Mouse (Mus musculus) hindbrain, embryonic 15.5 days (tissue): ENCODE data around the gene P2ry2. TPM values are rescaled to one million over a fixed set of nuclear protein-coding genes. Genes with fewer than 3 reads are reported as not detected.

ENCODE experiments used
- ATAC-seq: fragments of 200-750 bp; cut with Nextera tagmentation; 2 replicates; pipeline ENCODE4 v1.8.0; 2017; ENCODE audit warnings: low read depth, moderate number of reproducible peaks, moderate TSS enrichment; ENCODE audit not compliant: low FRiP score
- H3K27ac ChIP-seq: fragments of 300-500 bp; sonication (generic); replicated peaks from 2 replicates; pipeline ENCODE4 v1.5.1; 2015; ENCODE audit warnings: mild to moderate bottlenecking, inconsistent platforms
- H3K27me3 ChIP-seq: fragments of 300-500 bp; sonication (generic); 2 replicates; pipeline ENCODE4 v1.6.1; 2015; ENCODE audit warnings: control low read depth, inconsistent platforms
- H3K36me3 ChIP-seq: fragments of 300-500 bp; sonication (generic); 2 replicates; pipeline ENCODE4 v1.6.1; 2015; ENCODE audit warnings: control low read depth, inconsistent platforms
- H3K4me1 ChIP-seq: fragments of 300-500 bp; sonication (generic); replicated peaks from 2 replicates; pipeline ENCODE4 v1.6.1; 2015; ENCODE audit warnings: control low read depth, inconsistent platforms
- H3K4me2 ChIP-seq: fragments of 300-500 bp; sonication (generic); 2 replicates; pipeline ENCODE4 v1.6.1; 2015; ENCODE audit warnings: moderate library complexity, mild to moderate bottlenecking, inconsistent platforms
- H3K4me3 ChIP-seq: fragments of 300-500 bp; sonication (generic); 2 replicates; pipeline ENCODE4 v1.5.1; 2015; ENCODE audit warnings: mild to moderate bottlenecking, inconsistent platforms
- H3K9ac ChIP-seq: fragments of 300-500 bp; sonication (generic); 2 replicates; pipeline ENCODE4 v1.6.1; 2015; ENCODE audit warnings: inconsistent platforms
- H3K9me3 ChIP-seq: fragments of 300-500 bp; sonication (generic); 2 replicates; pipeline ENCODE4 v1.6.1; 2016; ENCODE audit warnings: control low read depth, inconsistent platforms
- WGBS: fragments of 180-500 bp; shearing (Covaris S2); methylation state at CpG from one replicate; pipeline ENCODE4 v1.1.7; 2015; 5-methylcytosine and 5-hydroxymethylcytosine counted together
- polyA plus RNA-seq: library from polyadenylated mRNA; unstranded; fragments of >200 nt; fragmentation: Nextera tagmentation; extraction: Ambion mirVana; gene quantifications from 2 replicates; pipeline ENCODE4 v1.2.1, GENCODE M21; 2015

Gene P2ry2
- polyA plus RNA-seq = 0.39 and 0.54 TPM in 2 replicates

DNA sequence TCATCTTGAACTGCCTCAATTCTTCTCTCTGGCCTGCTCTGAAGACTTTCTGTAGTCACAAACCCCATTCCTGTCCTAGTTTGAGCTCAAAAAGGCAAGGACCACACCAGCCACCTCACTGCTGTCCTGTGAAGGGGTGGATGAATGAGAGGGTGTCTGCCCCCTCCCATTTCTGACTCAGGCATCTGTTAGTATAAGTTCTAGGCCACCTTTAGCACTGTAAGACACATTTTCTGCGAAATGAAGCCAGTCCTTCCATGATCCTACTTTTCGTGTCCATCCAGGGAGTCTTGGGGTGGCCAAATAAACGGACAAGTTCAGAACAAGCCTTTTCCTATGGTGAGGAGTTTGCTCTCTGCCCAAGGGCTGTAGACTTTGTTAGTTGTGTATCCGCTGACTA lies at the start of gene P2ry2:
TSS of gene P2ry2 (minus strand) at position 326 of the 400 bp plus-strand sequence.
- H3K4me2 ChIP-seq = peak within 1 kb of the TSS; percentile 96
- peak within 1 kb of the TSS; percentile 46 for H3K4me3 ChIP-seq
- WGBS = 72% methylated on average over 4 of the region's 4 CpGs
- H3K4me1 ChIP-seq = peaks cover 21% of the 10 kb centered on the region
- no peak within 1 kb of the TSS for H3K27ac ChIP-seq
- H3K9ac ChIP-seq = peak within 1 kb of the TSS; percentile 39
- peaks cover 42% of the 10 kb centered on the region for H3K27me3 ChIP-seq
- H3K9me3 ChIP-seq = no peaks in the 10 kb centered on the region
- ATAC-seq = no peak
- H3K36me3 ChIP-seq = no peaks in the 10 kb centered on the region

DNA sequence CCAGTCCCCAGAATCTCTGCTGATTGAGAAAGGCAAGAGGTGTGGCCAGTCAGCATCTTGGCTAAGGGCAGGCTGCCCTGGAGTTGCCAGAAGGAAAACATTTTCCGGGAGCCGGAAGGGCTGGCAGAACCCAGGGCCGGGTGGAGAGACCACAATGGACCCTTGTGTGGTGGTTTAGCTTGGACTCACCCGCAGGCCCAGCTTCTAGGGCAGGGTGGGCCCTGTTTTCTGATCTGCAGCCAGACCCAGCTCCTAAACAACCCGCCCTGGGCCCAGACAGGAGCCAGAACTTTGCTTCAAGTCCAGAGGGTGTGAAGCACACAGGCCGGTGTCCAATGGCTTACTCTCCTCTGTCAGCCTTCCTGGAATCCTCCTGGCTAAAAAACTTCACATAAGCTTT lies 49.6 kb upstream of the P2ry2 start:
- Histone ChIP-seq H3K27ac (no peak overlapping the region), H3K4me2 (no peak overlapping the region), H3K36me3 (no peaks in the 10 kb centered on the region), H3K4me3 (no peak overlapping the region), H3K4me1 (no peaks in the 10 kb centered on the region), H3K9me3 (no peaks in the 10 kb centered on the region), H3K27me3 (no peaks in the 10 kb centered on the region), H3K9ac (no peak overlapping the region)
- ATAC-seq = peak; percentile 61
- WGBS = 87% methylated on average over 6 of the region's 6 CpGs

DNA sequence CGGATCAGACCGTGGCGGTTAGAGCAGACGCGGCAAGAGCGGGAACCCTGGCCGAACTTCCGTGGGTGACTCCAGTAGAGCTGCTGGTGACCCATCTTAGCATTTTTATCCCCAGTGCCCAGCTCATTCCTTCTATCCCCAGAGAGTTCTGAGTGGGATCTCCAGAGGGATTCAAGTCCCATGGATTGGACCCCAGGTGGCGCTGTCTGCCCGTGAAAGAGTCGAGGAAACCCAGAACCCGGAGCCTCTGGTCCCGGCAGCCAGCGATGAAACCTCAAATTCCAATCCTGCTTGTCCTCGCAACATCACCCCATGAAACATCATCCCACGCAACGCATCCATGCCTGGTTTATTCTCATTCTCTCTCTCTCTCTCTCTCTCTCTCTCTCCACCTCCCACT lies 48.7 kb upstream of the P2ry2 start:
- Histone ChIP-seq H3K9ac (no peak overlapping the region), H3K4me2 (peak overlapping the region; percentile 44)
- 8% methylated on average over 17 of the region's 17 CpGs for WGBS

DNA sequence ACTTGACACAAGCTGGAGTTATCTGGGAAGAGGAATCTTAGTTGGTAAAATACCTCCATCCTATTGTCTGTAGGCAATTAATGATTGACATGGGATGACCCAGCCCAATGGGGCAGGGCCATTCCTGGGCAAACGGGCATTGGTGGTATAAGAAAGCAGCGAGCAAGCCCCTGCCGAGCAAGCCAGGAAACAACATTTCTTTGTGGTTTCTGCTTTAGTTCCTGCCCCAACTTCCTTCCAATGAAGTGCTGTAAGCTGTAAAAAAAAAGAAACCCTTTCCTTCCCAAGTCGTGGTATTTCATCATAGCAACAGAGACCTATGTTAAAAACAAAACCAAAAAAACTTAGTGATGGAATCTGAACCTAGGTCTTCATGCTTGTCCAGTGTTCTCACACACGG lies 47.8 kb upstream of the P2ry2 start:
- no peak overlapping the region for H3K9ac ChIP-seq
- no peaks in the 10 kb centered on the region for H3K9me3 ChIP-seq
- no peaks in the 10 kb centered on the region for H3K27me3 ChIP-seq
- no peaks in the 10 kb centered on the region for H3K36me3 ChIP-seq
- no peak overlapping the region for H3K27ac ChIP-seq
- no peaks in the 10 kb centered on the region for H3K4me1 ChIP-seq
- no peak for ATAC-seq
- H3K4me3 ChIP-seq = no peak overlapping the region
- 60% methylated on average over 5 of the region's 5 CpGs for WGBS
- no peak overlapping the region for H3K4me2 ChIP-seq

More for the DNA sequence above, 48.7 kb upstream of the P2ry2 start:
- Histone ChIP-seq H3K4me3 (no peak overlapping the region), H3K36me3 (no peaks in the 10 kb centered on the region), H3K27ac (no peak overlapping the region), H3K4me1 (no peaks in the 10 kb centered on the region), H3K9me3 (no peaks in the 10 kb centered on the region), H3K27me3 (no peaks in the 10 kb centered on the region)
- peak; percentile 71; the same call in 1 of the 2 replicates for ATAC-seq

DNA sequence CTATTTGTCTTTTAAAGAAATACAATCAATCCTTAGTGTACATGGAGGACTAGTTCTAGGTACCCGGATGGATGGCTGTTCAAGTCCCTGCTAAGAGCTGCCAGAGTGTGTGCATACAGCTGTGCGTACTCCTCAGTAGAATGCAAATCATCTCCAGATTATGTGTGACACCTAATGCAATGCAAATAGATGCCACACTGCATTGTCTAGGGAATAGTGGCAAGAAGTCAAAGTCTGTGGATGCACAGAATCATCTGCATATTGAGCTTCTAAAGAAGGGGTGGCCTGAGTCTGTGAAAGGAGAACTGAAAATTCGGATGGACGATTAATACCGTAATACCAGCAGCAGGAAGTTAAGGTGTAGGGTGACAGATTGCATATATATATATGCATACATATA lies 46.5 kb upstream of the P2ry2 start:
- no peak for ATAC-seq
- no peaks in the 10 kb centered on the region for H3K4me1 ChIP-seq
- no peak overlapping the region for H3K9ac ChIP-seq
- H3K4me2 ChIP-seq = no peak overlapping the region
- no peaks in the 10 kb centered on the region for H3K36me3 ChIP-seq
- 60% methylated on average over 5 of the region's 5 CpGs for WGBS
- H3K27me3 ChIP-seq = no peaks in the 10 kb centered on the region
- H3K27ac ChIP-seq = no peak overlapping the region
- H3K4me3 ChIP-seq = no peak overlapping the region
- no peaks in the 10 kb centered on the region for H3K9me3 ChIP-seq

- Histone ChIP-seq H3K4me3 (no peak overlapping the region), H3K4me1 (no peaks in the 10 kb centered on the region), H3K9ac (no peak overlapping the region), H3K9me3 (no peaks in the 10 kb centered on the region), H3K27ac (no peak overlapping the region), H3K4me2 (no peak overlapping the region), H3K27me3 (no peaks in the 10 kb centered on the region), H3K36me3 (no peaks in the 10 kb centered on the region)
- WGBS = 54% methylated on average over 4 of the region's 4 CpGs
- ATAC-seq = no peak
These were observed 44.6 kb upstream of the P2ry2 start for GRCm38 (mm10) chr7:101057309-101057708.

- no peaks in the 10 kb centered on the region for H3K36me3 ChIP-seq
- WGBS = 62% methylated on average over 2 of the region's 2 CpGs
These were observed 40.5 kb upstream of the P2ry2 start for GRCm38 (mm10) chr7:101053136-101053535.

DNA sequence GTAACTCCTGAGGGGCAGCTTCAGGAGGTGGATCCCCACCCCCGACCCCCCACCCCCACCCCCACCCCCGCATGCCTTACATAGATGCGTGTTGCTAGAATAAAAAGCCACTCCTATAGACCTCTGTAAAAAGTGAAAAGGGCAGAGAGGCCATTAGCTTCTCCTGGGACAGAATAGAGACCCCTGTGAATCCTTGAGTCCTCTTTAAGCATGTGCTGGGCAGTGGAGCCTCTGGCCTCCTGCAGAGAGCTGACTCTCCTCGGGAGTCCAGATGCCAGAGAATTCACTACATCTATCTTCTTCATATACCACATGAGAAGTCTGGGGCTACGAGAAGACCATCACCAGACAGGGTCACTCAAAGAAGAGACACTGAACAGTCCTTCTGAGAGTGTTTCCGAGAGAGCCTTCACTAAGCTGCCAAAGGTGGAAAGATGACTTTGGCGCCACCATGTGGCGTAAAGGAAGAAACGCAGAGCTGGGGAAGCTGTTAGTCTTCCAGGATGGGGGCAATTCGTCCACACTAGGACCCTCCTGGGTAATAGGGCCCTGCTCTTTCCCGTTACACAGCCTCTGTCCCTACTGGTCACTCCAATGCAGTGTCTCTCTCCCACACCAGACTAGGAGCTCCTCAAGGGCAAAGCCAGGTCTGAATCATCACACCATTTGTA lies 39.0 kb upstream of the P2ry2 start:
- ATAC-seq = peak; percentile 67
- H3K4me3 ChIP-seq = no peak overlapping the region
- no peaks in the 10 kb centered on the region for H3K27me3 ChIP-seq
- peaks cover 4% of the 10 kb centered on the region; the same call in 1 of the 2 replicates for H3K4me1 ChIP-seq
- 0 out of 2 replicates have a peak overlapping the region, but pooled peaks have one; percentile 23 for H3K9ac ChIP-seq
- no peaks in the 10 kb centered on the region for H3K9me3 ChIP-seq
- H3K4me2 ChIP-seq = no peak overlapping the region
- H3K36me3 ChIP-seq = no peaks in the 10 kb centered on the region
- H3K27ac ChIP-seq = no peak overlapping the region
- WGBS = 19% methylated on average over 11 of the region's 11 CpGs

More at GRCm38 (mm10) chr7:101053136-101053535, 40.5 kb upstream of the P2ry2 start:
- H3K4me2 ChIP-seq = no peak overlapping the region
- no peaks in the 10 kb centered on the region for H3K9me3 ChIP-seq
- ATAC-seq = no peak
- H3K27ac ChIP-seq = no peak overlapping the region
- no peak overlapping the region for H3K4me3 ChIP-seq
- no peaks in the 10 kb centered on the region for H3K27me3 ChIP-seq
- no peaks in the 10 kb centered on the region; the same call in 1 of the 2 replicates for H3K4me1 ChIP-seq
- H3K9ac ChIP-seq = no peak overlapping the region

DNA sequence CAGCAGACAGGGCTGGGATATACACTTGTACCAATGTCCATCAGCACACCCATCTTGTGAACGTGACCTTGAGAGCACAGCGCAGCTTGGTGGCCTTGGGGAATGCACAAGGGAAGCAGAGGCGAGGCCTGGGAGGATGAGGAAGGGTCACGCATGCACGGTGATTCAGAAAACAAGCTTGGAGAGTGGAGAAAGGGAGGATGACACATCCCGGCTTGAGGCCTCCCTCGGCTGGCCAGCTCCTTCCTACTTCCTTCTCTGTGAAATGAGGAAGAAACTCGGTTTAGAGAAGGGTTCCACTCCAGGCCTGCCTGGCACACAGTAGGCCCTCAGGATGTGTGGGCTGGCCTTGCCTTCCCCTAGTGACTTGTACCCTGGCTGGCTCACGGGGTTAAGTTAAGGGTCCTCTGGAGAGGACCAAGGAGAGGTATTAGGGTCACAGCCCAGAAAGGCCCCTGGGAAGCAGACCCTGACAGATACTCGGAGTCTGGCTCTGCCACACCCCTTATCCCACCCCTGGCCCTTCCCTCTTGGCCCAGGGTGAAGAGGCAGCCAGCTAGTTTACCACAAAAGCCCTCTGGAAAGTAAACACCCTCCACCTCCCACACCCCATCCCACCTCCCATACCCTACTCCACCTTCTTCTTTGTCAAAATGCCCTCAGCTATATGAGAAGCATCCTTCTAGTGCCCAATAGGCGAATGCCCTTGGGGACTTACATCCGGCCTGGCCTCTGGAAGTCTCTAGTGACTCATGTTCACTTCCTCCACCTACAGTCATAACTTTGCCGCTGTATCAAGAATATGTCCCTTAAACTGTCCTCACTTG lies 38.3 kb upstream of the P2ry2 start:
- ATAC-seq = peak; percentile 40
- no peak overlapping the region for H3K9ac ChIP-seq
- H3K27me3 ChIP-seq = no peaks in the 10 kb centered on the region
- H3K4me3 ChIP-seq = no peak overlapping the region
- no peak overlapping the region for H3K4me2 ChIP-seq
- no peaks in the 10 kb centered on the region for H3K36me3 ChIP-seq
- WGBS = 71% methylated on average over 13 of the region's 13 CpGs
- H3K4me1 ChIP-seq = peaks cover 4% of the 10 kb centered on the region; the same call in 1 of the 2 replicates
- H3K27ac ChIP-seq = no peak overlapping the region
- no peaks in the 10 kb centered on the region for H3K9me3 ChIP-seq

GRCm38 (mm10) chr7:101049326-101050087 lies 36.8 kb upstream of the P2ry2 start:
- no peaks in the 10 kb centered on the region for H3K36me3 ChIP-seq
- WGBS = 86% methylated on average over 7 of the region's 7 CpGs

DNA sequence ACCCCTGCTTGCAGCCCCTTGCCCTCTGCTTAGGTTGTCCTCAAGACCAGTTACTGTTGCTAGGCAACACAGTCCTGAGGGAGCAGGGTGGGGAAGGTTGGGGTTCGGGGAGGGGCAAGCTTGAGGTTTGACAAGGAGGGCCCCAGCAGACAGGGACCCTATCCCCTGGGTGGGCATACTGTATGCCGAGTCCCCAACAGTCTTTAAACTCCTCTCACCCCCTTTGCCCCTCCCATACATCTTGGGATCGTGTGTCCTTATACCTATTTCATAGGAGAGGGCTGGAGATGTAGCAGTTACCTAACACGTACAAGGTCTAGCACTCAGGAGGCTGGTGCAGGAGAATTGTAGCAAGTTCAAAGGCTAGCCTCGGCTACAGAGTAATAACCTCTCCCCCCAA lies 35.6 kb upstream of the P2ry2 start:
- H3K27ac ChIP-seq = no peak overlapping the region
- H3K4me3 ChIP-seq = no peak overlapping the region
- ATAC-seq = no peak
- no peaks in the 10 kb centered on the region for H3K9me3 ChIP-seq
- 71% methylated on average over 5 of the region's 5 CpGs for WGBS
- H3K4me2 ChIP-seq = no peak overlapping the region
- H3K36me3 ChIP-seq = no peaks in the 10 kb centered on the region
- no peaks in the 10 kb centered on the region for H3K27me3 ChIP-seq
- no peak overlapping the region for H3K9ac ChIP-seq
- peaks cover 4% of the 10 kb centered on the region; the same call in 1 of the 2 replicates for H3K4me1 ChIP-seq

More at GRCm38 (mm10) chr7:101049326-101050087, 36.8 kb upstream of the P2ry2 start:
- no peaks in the 10 kb centered on the region for H3K27me3 ChIP-seq
- H3K4me3 ChIP-seq = no peak overlapping the region
- H3K9me3 ChIP-seq = no peaks in the 10 kb centered on the region
- H3K9ac ChIP-seq = no peak overlapping the region
- H3K4me1 ChIP-seq = peaks cover 4% of the 10 kb centered on the region; the same call in 1 of the 2 replicates
- H3K27ac ChIP-seq = no peak overlapping the region
- no peak overlapping the region for H3K4me2 ChIP-seq
- no peak for ATAC-seq
